Mouse (Mus musculus): Measurements from ENCODE around the gene Ric8a.

- TF ChIP-seq EP300 (IDR thresholded peaks at IDR 0.05; ENCODE audit: insufficient read depth, low read depth, low read length) (no peak), POLR2A (IDR thresholded peaks at IDR 0.05; ENCODE audit: insufficient read depth, low read depth, low read length) (no peak), CTCF (IDR thresholded peaks at IDR 0.05) (no peak)
These were observed 3.2 kb downstream of the Ric8a start for GRCm38 (mm10) chr7:140859997-140860396.
